Mouse (Mus musculus): ENCODE measurements at regions not wholly inside any gene's neighbourhood (a gene's known extent, or its start where the extent isn't known, plus 50 kb on each side); places are given as distances from the start of the nearest gene placed in this dataset.

- DNase-seq, result no peak
Measured at GRCm38 (mm10) chr16:24142915-24143541, 154.4 kb upstream of the Bcl6 start.

- no peak for DNase-seq
Measured at GRCm38 (mm10) chr16:24139109-24139508, 150.5 kb upstream of the Bcl6 start.

GRCm38 (mm10) chr16:24137266-24138033 lies 148.8 kb upstream of the Bcl6 start:
- DNase-seq, result no peak

GRCm38 (mm10) chr16:24136483-24137148 lies 148.0 kb upstream of the Bcl6 start:
- DNase-seq, result no peak

- no peak for DNase-seq
Measured at GRCm38 (mm10) chr16:24135841-24136240, 147.2 kb upstream of the Bcl6 start.

GRCm38 (mm10) chr16:24135351-24135750 lies 146.7 kb upstream of the Bcl6 start:
- DNase-seq, result no peak

- no peak for DNase-seq
Measured at GRCm38 (mm10) chr16:24134486-24135050, 145.9 kb upstream of the Bcl6 start.

- DNase-seq, result no peak
Measured at GRCm38 (mm10) chr16:24130646-24131045, 142.0 kb upstream of the Bcl6 start.

GRCm38 (mm10) chr16:24129701-24130100 lies 141.0 kb upstream of the Bcl6 start:
- DNase-seq, result no peak

- DNase-seq, result no peak
Measured at GRCm38 (mm10) chr16:24128566-24128965, 139.9 kb upstream of the Bcl6 start.

- DNase-seq, result no peak
Measured at GRCm38 (mm10) chr16:24124766-24125165, 136.1 kb upstream of the Bcl6 start.

GRCm38 (mm10) chr16:24124083-24124482 lies 135.4 kb upstream of the Bcl6 start:
- DNase-seq, result no peak

- DNase-seq, result no peak
Measured at GRCm38 (mm10) chr16:24121633-24122032, 133.0 kb upstream of the Bcl6 start.

GRCm38 (mm10) chr16:24120836-24121235 lies 132.2 kb upstream of the Bcl6 start:
- DNase-seq, result no peak

GRCm38 (mm10) chr16:24118487-24118886 lies 129.8 kb upstream of the Bcl6 start:
- DNase-seq, result no peak

- no peak for DNase-seq
Measured at GRCm38 (mm10) chr16:24102854-24103690, 114.4 kb upstream of the Bcl6 start.

- DNase-seq, result no peak
Measured at GRCm38 (mm10) chr16:24097596-24097995, 108.9 kb upstream of the Bcl6 start.

- no peak for DNase-seq
Measured at GRCm38 (mm10) chr16:24096076-24096475, 107.4 kb upstream of the Bcl6 start.

- DNase-seq, result no peak
Measured at GRCm38 (mm10) chr16:24095630-24096029, 107.0 kb upstream of the Bcl6 start.

- no peak for DNase-seq
Measured at GRCm38 (mm10) chr16:24094566-24094965, 105.9 kb upstream of the Bcl6 start.

GRCm38 (mm10) chr16:24093624-24094023 lies 105.0 kb upstream of the Bcl6 start:
- no peak for DNase-seq

GRCm38 (mm10) chr16:24092616-24093525 lies 104.2 kb upstream of the Bcl6 start:
- DNase-seq, result no peak
